Comparison of ENCODE assay signal across 8 mouse cellular contexts in the genomic region with DNA sequence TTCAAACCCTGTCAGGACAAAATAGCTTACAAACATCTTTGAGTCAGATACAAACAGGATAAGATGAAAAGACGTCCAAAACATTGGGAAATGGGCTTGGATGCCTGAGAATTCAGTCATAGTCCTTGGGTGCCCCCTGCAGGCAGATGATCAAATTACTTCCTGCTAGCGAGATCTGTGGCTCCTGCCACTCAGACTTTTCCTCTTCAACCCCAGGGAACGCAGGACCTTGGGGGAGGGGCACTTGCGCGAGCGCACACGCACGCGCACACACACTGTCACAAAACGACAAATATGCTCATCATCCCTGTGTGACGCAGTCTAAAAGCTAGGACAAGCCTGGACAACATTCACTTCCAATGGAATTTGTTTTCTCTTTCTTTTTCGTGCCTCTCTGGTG. TPM values are rescaled to one million over a fixed set of nuclear protein-coding genes. Genes with fewer than 3 reads are reported as not detected.
DNase-seq lines count a peak whose midpoint lies in the region; ATAC-seq lines count a peak whose summit lies in the region.

No protein-coding gene starts in this region.

- 5% methylated on average over 12 of the region's 12 CpGs for WGBS in embryonic facial prominence, embryonic 10.5 days
- 3% methylated on average over 12 of the region's 12 CpGs for WGBS in midbrain, embryonic 11.5 days

- H3K27ac ChIP-seq in embryonic facial prominence, embryonic 10.5 days (replicated peaks) = no peak overlapping the region
- H3K27ac ChIP-seq in midbrain, embryonic 11.5 days (ENCODE audit: low read depth, low read length) = no peak overlapping the region

- 0 out of 2 replicates have a peak, but pooled peaks cover 3% of the 10 kb centered on the region for H3K36me3 ChIP-seq in embryonic facial prominence, embryonic 10.5 days (replicated peaks)
- no peaks in the 10 kb centered on the region for H3K36me3 ChIP-seq in midbrain, embryonic 11.5 days (ENCODE audit: control insufficient read depth, insufficient read depth, low read length)

- H3K4me1 ChIP-seq in embryonic facial prominence, embryonic 10.5 days = peaks cover 34% of the 10 kb centered on the region
- peaks cover 14% of the 10 kb centered on the region; the same call in 1 of the 2 replicates for H3K4me1 ChIP-seq in midbrain, embryonic 11.5 days (ENCODE audit: control insufficient read depth, insufficient read depth, low read length)

- H3K4me2 ChIP-seq in midbrain, embryonic 11.5 days = peak overlapping the region; percentile 46

- intact Hi-C loops in left cerebral cortex, postnatal 4 days (cut with DNase I) = loop anchor here (5.0 kb wide), 1 partner anchor 392 kb away; no protein-coding TSS in a partner anchor

- H3K9me3 ChIP-seq in embryonic facial prominence, embryonic 10.5 days = no peaks in the 10 kb centered on the region
- H3K9me3 ChIP-seq in midbrain, embryonic 11.5 days (ENCODE audit: control insufficient read depth, low read length) = no peaks in the 10 kb centered on the region

- peaks cover 4% of the 10 kb centered on the region; the same call in 1 of the 2 replicates for H3K27me3 ChIP-seq in embryonic facial prominence, embryonic 10.5 days (replicated peaks; ENCODE audit: low read depth, poor library complexity, severe bottlenecking)
- no peaks in the 10 kb centered on the region for H3K27me3 ChIP-seq in midbrain, embryonic 11.5 days (ENCODE audit: control insufficient read depth, insufficient read depth, low read length)

- peak overlapping the region; percentile 50 for H3K4me3 ChIP-seq in embryonic facial prominence, embryonic 10.5 days
- H3K4me3 ChIP-seq in midbrain, embryonic 11.5 days (ENCODE audit: low read depth, low read length) = peak overlapping the region; percentile 17

- 0 out of 2 replicates have a peak, but pooled peaks have one; percentile 31 for ATAC-seq in midbrain, embryonic 11.5 days (ENCODE audit: low FRiP score)

- DNase-seq in adrenal gland, postnatal 10 days = peak; percentile 94
- peak; percentile 90 for DNase-seq in embryonic facial prominence, embryonic 10.5 days (ENCODE audit: low spot score)
- DNase-seq in heart, adult 11 months = peak; percentile 98
- peak; percentile 86 for DNase-seq in kidney, adult 11 months
- DNase-seq in left cerebral cortex, postnatal 4 days = peak; percentile 93
- peak; percentile 99 for DNase-seq in midbrain, embryonic 11.5 days (ENCODE audit: low spot score, missing footprints)
- DNase-seq in right cerebral cortex, postnatal 4 days = peak; percentile 98
- DNase-seq in yolk sac, embryonic 10.5 days (ENCODE audit: low spot score) = peak; percentile 68

- H3K9ac ChIP-seq in midbrain, embryonic 11.5 days (ENCODE audit: low read length) = peak overlapping the region; percentile 35; the same call in 1 of the 2 replicates

RNA-seq across cellular contexts. Expression of gene Cyp24a1, which starts 11.9 kb away (rescaled TPM):
- not detected for total RNA-seq in adrenal gland, postnatal 10 days (2021)
- polyA plus RNA-seq in embryonic facial prominence, embryonic 10.5 days (2016; fragmentation: Nextera tagmentation; extraction: Ambion mirVana) = not detected in 2 replicates
- total RNA-seq in left cerebral cortex, postnatal 4 days (2021) = not detected
- polyA plus RNA-seq in midbrain, embryonic 11.5 days (2014; fragmentation: Nextera tagmentation; extraction: Ambion mirVana) = 0.05 and 0.07 TPM in 2 replicates

RNA-seq across cellular contexts. Expression of gene Pfdn4, which starts 12.6 kb away (rescaled TPM):
- total RNA-seq in adrenal gland, postnatal 10 days (2021) = 10 to 100 TPM; 19.9 to 27.6 TPM
- 91.9 and 96.9 TPM in 2 replicates for polyA plus RNA-seq in embryonic facial prominence, embryonic 10.5 days (2016; fragmentation: Nextera tagmentation; extraction: Ambion mirVana)
- total RNA-seq in left cerebral cortex, postnatal 4 days (2021) = 10 to 100 TPM; 44.1 to 53.1 TPM
- polyA plus RNA-seq in midbrain, embryonic 11.5 days (2014; fragmentation: Nextera tagmentation; extraction: Ambion mirVana) = 118 and 138 TPM in 2 replicates
